Mouse (Mus musculus) hindbrain, embryonic 11.5 days (tissue): ENCODE results near the gene Ltbp4. TPM values are rescaled to one million over a fixed set of nuclear protein-coding genes. Genes with fewer than 3 reads are reported as not detected.

Source experiments
- ATAC-seq: fragments of 200-750 bp; cut with Nextera tagmentation; 2 replicates; pipeline ENCODE4 v1.8.0; 2017; ENCODE audit warnings: mild to moderate bottlenecking, moderate TSS enrichment, moderate library complexity; ENCODE audit not compliant: low FRiP score
- DNase-seq: peaks from one replicate; pipeline ENCODE4 v3.0.0-alpha.2; 2015; ENCODE audit warnings: low spot score
- H3K27ac ChIP-seq: fragments of 300-500 bp; sonication (generic); 2 replicates; pipeline ENCODE4 v1.5.1; 2014; ENCODE audit warnings: mild to moderate bottlenecking, low read depth, low read length
- H3K27me3 ChIP-seq: fragments of 300-500 bp; sonication (generic); 2 replicates; pipeline ENCODE4 v1.6.1; 2014; ENCODE audit warnings: mild to moderate bottlenecking, low read length, moderate library complexity, mixed read lengths; ENCODE audit not compliant: control insufficient read depth, insufficient read depth
- H3K36me3 ChIP-seq: fragments of 300-500 bp; sonication (generic); 2 replicates; pipeline ENCODE4 v1.6.1; 2014; ENCODE audit warnings: mild to moderate bottlenecking, low read length, moderate library complexity, mixed read lengths; ENCODE audit not compliant: control insufficient read depth, insufficient read depth
- H3K4me1 ChIP-seq: fragments of 300-500 bp; sonication (generic); replicated peaks from 2 replicates; pipeline ENCODE4 v1.6.1; 2014; ENCODE audit warnings: low read length, mixed read lengths; ENCODE audit not compliant: control insufficient read depth, insufficient read depth
- H3K4me2 ChIP-seq: fragments of 300-500 bp; sonication (generic); replicated peaks from 2 replicates; pipeline ENCODE4 v1.6.1; 2014; ENCODE audit warnings: mild to moderate bottlenecking, low read depth, low read length
- H3K4me3 ChIP-seq: fragments of 300-500 bp; sonication (generic); 2 replicates; pipeline ENCODE4 v1.5.1; 2014; ENCODE audit warnings: low read depth, low read length
- H3K9ac ChIP-seq: fragments of 300-500 bp; sonication (generic); 2 replicates; pipeline ENCODE4 v1.6.1; 2014; ENCODE audit warnings: low read depth, low read length
- H3K9me3 ChIP-seq: fragments of 300-500 bp; sonication (generic); 2 replicates; pipeline ENCODE4 v1.6.1; 2016; ENCODE audit warnings: low read length; ENCODE audit not compliant: control insufficient read depth
- WGBS: fragments of 180-500 bp; shearing (Covaris S2); extraction: QIAGEN DNeasy Blood & Tissue Kit; methylation state at CpG from one replicate; pipeline ENCODE4 v1.1.7; 2014; 5-methylcytosine and 5-hydroxymethylcytosine counted together
- polyA plus RNA-seq: library from polyadenylated mRNA; unstranded; fragments of >200 nt; fragmentation: Nextera tagmentation; extraction: Ambion mirVana; gene quantifications from 2 replicates; pipeline ENCODE4 v1.2.1, GENCODE M21; 2014

Ltbp4 gene
- polyA plus RNA-seq, 1 experiment from 2014 or later = 2.4 TPM

DNA sequence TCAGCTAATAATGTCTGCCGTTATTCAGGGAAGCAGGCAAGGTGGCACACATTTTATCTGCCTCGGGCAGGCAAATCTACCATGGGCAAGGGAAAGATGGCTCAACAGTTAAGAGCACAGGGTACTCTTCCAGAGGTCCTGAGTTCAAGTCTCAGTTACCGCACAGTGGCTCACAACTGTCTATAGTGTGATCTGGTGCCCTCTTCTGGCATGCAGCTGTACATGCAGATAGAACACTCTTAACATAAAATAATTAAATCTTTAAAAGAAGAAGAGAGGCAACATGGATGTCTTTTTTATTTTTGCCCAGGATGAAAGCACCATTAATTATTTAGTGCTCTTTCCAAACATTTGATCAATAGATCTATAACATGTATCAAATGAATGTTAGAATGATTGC lies 60.3 kb downstream of the Ltbp4 start:
- no peak overlapping the region for H3K4me3 ChIP-seq
- H3K4me1 ChIP-seq = no peaks in the 10 kb centered on the region
- no peaks in the 10 kb centered on the region for H3K27me3 ChIP-seq
- H3K36me3 ChIP-seq = peaks cover 25% of the 10 kb centered on the region
- 87% methylated on average over 3 of the region's 3 CpGs for WGBS
- H3K4me2 ChIP-seq = no peak overlapping the region
- DNase-seq (no peak), ATAC-seq (no peak)
- H3K9ac ChIP-seq = no peak overlapping the region
- H3K9me3 ChIP-seq = no peaks in the 10 kb centered on the region
- H3K27ac ChIP-seq = no peak overlapping the region

DNA sequence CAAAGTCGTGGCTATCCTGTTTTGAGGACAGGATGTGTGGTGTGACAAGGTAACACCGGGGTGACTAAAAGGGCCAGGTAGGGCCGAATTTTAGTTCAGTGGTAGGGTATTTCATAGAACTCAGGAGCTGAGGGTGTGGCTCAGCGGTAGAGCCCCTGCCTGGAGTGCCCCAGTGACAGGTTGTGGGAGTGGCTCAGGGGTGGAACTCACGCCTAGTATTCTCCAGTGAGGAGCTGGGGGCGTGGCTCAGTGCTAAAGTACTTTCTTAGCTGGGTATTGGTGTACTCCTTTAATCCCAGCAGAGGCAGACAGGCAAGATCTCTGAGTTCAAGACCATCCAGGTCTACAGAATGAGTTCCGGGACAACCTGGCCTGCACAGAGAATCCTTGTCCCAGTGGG lies 61.5 kb downstream of the Ltbp4 start:
- WGBS = 69% methylated on average over 7 of the region's 7 CpGs
- no peak overlapping the region for H3K9ac ChIP-seq
- H3K36me3 ChIP-seq = peaks cover 32% of the 10 kb centered on the region
- no peak for DNase-seq
- no peak for ATAC-seq
- H3K9me3 ChIP-seq = no peaks in the 10 kb centered on the region
- H3K4me1 ChIP-seq = no peaks in the 10 kb centered on the region
- no peak overlapping the region for H3K4me2 ChIP-seq
- no peak overlapping the region for H3K4me3 ChIP-seq
- no peaks in the 10 kb centered on the region for H3K27me3 ChIP-seq
- H3K27ac ChIP-seq = no peak overlapping the region

DNA sequence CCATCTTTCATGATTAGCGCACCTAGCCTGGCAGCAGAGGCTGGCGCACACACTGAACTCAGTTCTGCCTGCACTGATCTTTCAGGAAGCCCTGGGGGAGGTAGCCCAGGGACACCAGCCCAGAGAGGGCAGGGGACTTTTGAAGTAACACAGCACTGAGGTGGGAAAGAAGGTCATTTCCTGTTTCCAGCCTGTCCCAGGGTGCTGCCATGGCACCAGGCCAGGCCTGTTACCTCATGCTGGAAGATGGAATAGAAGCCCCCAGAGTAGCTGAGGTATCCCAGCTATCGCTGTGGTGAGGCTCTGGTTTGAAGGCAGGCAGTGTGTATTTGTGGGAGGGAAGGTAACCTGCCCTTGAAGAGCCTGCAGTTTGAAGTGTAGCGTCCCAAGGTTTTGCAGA lies 62.6 kb downstream of the Ltbp4 start:
- no peaks in the 10 kb centered on the region for H3K4me1 ChIP-seq
- H3K4me2 ChIP-seq = no peak overlapping the region
- no peaks in the 10 kb centered on the region for H3K9me3 ChIP-seq
- 92% methylated on average over 4 of the region's 4 CpGs for WGBS
- DNase-seq = no peak
- ATAC-seq = no peak
- no peak overlapping the region for H3K27ac ChIP-seq
- H3K27me3 ChIP-seq = no peaks in the 10 kb centered on the region
- H3K36me3 ChIP-seq = peaks cover 37% of the 10 kb centered on the region
- H3K9ac ChIP-seq = no peak overlapping the region
- H3K4me3 ChIP-seq = no peak overlapping the region

DNA sequence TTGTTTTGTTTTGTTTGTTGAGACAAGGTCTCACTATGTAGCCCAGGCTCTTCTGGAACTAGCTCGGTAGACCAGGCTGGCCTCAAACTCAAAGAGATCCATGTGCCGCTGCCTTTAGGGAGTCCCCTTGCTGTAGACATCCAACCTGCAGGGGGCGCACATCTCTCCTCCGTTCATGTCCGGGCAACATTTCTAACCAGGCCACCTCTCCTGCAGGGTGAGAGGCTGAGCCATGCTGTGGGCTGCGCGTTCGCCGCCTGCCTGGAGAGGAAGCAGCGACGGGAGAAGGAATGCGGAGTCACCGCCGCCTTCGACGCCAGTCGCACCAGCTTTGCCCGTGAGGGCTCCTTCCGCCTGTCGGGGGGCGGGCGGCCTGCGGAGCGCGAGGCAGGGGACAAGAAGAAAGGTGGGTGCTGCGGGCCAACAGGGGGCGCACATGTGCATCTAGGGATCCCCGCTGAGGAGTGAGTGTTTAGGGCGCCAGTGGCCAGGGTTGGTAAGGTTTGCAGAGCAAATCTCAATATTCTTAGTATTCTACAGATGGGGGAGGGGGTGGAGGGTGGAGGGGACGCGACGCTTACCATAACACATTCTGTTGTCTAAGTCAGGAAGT lies 63.6 kb downstream of the Ltbp4 start:
- no peak overlapping the region for H3K27ac ChIP-seq
- 44% methylated on average over 32 of the region's 32 CpGs for WGBS
- DNase-seq = peak; percentile 55

DNA sequence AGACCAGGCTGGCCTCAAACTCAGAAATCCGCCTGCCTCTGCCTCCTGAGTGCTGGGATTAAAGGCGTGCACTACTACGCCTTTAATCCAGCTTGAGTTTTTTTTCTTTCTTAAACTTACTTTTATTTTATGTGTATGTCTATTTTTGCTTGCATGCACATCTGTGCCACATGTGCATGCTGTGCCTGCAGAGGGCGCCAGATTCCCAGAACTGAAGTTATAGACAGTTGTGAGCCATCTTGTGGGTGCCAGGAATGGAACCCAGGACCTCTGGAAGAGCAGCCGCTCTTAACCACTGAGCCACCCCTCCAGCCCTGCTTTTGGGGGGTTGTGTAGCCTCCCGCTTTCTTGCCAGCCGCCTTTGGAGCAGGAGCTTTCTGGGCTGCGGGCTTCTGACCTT lies 66.1 kb downstream of the Ltbp4 start:
- Histone ChIP-seq H3K4me3 (no peak overlapping the region), H3K27me3 (no peaks in the 10 kb centered on the region), H3K4me1 (no peaks in the 10 kb centered on the region), H3K4me2 (no peak overlapping the region), H3K9ac (no peak overlapping the region), H3K27ac (no peak overlapping the region), H3K9me3 (no peaks in the 10 kb centered on the region), H3K36me3 (peaks cover 33% of the 10 kb centered on the region)
- DNase-seq = no peak
- ATAC-seq = no peak
- WGBS = 88% methylated on average over 8 of the region's 8 CpGs

More for the DNA sequence above, 63.6 kb downstream of the Ltbp4 start:
- no peaks in the 10 kb centered on the region for H3K9me3 ChIP-seq
- no peak for ATAC-seq
- H3K4me3 ChIP-seq = no peak overlapping the region
- H3K36me3 ChIP-seq = peaks cover 39% of the 10 kb centered on the region
- no peak overlapping the region for H3K9ac ChIP-seq
- H3K4me1 ChIP-seq = no peaks in the 10 kb centered on the region
- H3K4me2 ChIP-seq = no peak overlapping the region
- no peaks in the 10 kb centered on the region for H3K27me3 ChIP-seq

DNA sequence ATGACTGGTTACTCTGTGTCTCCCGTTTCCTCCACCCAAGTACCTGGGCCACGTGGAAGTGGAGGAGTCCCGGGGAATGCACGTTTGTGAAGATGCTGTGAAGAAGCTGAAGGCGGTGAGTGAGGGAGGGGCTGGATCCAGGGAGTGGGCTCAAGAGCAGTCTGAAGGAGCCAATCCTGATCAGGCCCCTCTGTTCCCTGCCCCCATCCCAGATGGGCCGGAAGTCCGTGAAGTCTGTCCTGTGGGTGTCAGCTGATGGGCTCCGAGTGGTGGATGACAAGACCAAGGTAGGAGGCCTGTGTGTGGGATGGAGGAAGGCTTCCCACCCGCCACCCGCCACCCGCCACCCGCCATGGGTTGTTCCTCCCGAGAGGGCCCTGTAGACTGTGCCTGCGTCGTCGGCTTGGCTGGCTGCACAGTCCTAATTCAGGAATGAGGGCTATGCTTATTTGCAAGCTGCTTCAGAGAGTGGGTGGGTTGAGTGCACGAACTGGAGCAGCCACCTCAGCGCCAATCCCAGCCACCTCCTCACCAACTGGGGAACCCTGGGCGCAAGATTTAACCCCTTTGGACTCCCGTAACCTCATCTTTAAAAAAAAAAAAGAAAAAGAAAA lies 70.9 kb downstream of the Ltbp4 start:
- H3K36me3 ChIP-seq = peaks cover 21% of the 10 kb centered on the region; the same call in 1 of the 2 replicates
- 75% methylated on average over 20 of the region's 20 CpGs for WGBS
- no peak overlapping the region for H3K4me2 ChIP-seq
- no peak overlapping the region for H3K27ac ChIP-seq
- no peak for DNase-seq
- no peaks in the 10 kb centered on the region for H3K9me3 ChIP-seq
- ATAC-seq = no peak
- H3K27me3 ChIP-seq = no peaks in the 10 kb centered on the region
- no peaks in the 10 kb centered on the region for H3K4me1 ChIP-seq
- H3K9ac ChIP-seq = no peak overlapping the region
- no peak overlapping the region for H3K4me3 ChIP-seq

DNA sequence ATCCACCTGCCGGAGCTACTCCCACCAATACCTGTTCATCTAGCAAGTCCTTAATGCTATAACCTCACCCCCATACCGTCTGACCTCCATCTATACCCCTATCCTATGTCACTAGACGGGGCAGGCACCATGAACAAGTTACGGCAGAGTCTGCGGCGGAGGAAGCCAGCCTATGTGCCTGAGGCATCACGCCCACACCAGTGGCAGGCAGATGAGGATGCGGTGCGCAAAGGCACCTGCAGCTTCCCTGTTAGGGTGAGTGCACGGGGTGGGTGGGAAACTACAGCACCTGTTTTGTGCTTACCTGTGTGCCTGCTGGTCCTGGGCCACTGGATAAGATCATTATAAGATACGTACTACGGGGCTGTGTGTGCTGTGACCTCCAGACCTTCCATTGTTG lies 72.7 kb downstream of the Ltbp4 start:
- Histone ChIP-seq H3K9ac (no peak overlapping the region), H3K27ac (no peak overlapping the region), H3K9me3 (no peaks in the 10 kb centered on the region), H3K4me2 (no peak overlapping the region), H3K36me3 (peaks cover 13% of the 10 kb centered on the region; the same call in 1 of the 2 replicates), H3K27me3 (no peaks in the 10 kb centered on the region), H3K4me1 (peaks cover 8% of the 10 kb centered on the region), H3K4me3 (no peak overlapping the region)
- WGBS = 93% methylated on average over 12 of the region's 12 CpGs
- no peak for DNase-seq
- ATAC-seq = no peak

DNA sequence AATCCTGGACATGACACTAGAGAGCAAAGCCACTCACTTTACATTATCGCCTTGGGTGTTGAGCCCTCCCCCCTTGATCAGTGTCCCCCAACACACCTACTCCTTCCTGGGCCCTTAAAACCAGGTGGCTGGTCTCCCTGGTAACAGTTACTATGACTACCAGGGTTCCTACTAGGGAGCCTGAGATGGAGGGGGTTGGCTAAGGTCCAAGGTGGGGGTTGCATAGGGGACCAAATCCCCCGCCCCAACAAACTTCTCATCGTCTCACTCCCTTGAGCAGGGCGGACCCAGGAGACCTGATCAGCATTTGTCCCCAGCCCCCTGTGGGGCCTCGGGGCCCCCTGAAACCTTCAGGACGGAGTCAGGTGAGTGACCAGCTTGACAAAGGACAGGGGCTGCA lies 75.6 kb downstream of the Ltbp4 start:
- no peak overlapping the region for H3K27ac ChIP-seq
- H3K4me3 ChIP-seq = no peak overlapping the region
- no peak overlapping the region for H3K4me2 ChIP-seq
- no peaks in the 10 kb centered on the region for H3K9me3 ChIP-seq
- WGBS = 82% methylated on average over 6 of the region's 6 CpGs
- peaks cover 13% of the 10 kb centered on the region for H3K4me1 ChIP-seq
- DNase-seq (no peak), ATAC-seq (no peak)
- H3K9ac ChIP-seq = no peak overlapping the region
- peaks cover 2% of the 10 kb centered on the region; the same call in 1 of the 2 replicates for H3K36me3 ChIP-seq
- H3K27me3 ChIP-seq = no peaks in the 10 kb centered on the region

DNA sequence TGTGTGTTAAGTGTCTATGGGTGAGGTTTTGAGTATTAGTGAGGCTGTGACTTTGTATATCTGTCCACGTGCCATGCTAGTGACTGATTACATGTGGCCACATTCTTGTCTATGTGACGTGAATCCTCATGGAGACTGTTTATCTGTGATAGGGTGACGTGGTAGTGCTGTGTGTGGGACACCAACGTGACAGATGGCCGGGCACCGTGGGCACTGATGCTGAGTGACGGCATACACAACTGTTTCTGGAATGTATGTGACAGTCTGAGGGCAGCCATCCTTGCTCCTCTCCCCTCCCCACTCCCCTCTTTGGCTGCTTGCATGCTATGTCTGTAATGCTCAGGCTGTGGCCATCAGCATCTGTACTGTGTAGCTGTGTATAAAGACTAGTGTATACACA lies 76.6 kb downstream of the Ltbp4 start:
- no peak for ATAC-seq
- DNase-seq = no peak
- Histone ChIP-seq H3K36me3 (no peaks in the 10 kb centered on the region; the same call in 1 of the 2 replicates), H3K4me2 (peak overlapping the region; percentile 77; the same call in 1 of the 2 replicates), H3K4me3 (peak overlapping the region; percentile 84; the same call in 1 of the 2 replicates), H3K9me3 (no peaks in the 10 kb centered on the region), H3K4me1 (peaks cover 13% of the 10 kb centered on the region), H3K9ac (no peak overlapping the region), H3K27me3 (no peaks in the 10 kb centered on the region), H3K27ac (no peak overlapping the region)
- WGBS = 56% methylated on average over 7 of the region's 7 CpGs
